Mouse (Mus musculus): ENCODE measurements around the gene Dock2. TPM values are rescaled to one million over a fixed set of nuclear protein-coding genes. Genes with fewer than 3 reads are reported as not detected.

Dock2 gene
- polyA plus RNA-seq, 1 experiment from 2014 or later, result 1.5 TPM

DNA sequence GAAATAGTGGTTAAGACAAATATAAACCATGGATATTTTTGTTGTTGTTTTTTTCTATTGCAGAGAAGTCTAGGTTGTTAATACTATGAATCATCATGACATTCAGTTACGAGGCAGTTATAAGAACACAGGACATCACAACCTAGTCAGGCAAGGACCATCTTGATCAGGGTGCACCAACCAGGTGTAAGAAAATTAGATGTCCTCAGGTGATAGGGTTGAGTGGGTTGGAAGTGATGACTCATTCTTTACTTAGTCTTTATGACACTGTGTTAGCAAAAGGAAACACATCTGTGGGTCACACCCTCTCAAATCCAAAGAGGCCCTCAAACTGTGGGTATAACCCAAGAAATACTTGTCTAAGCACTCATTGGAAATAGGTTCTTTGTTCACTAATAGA, 277.3 kb downstream of the Dock2 start:
- no peak for DNase-seq
- H3K4me2 ChIP-seq, result no peak overlapping the region
- H3K36me3 ChIP-seq (ENCODE audit: insufficient read depth), result no peaks in the 10 kb centered on the region
- ATAC-seq (ENCODE audit: insufficient read depth), result no peak
- TF ChIP-seq CTCF (IDR thresholded peaks at IDR 0.05; ENCODE audit: low read depth), result no peak
- WGBS, result 93% methylated on average over 1 of the region's 1 CpGs
- H3K27ac ChIP-seq (ENCODE audit: low read depth), result no peak overlapping the region
- no peak overlapping the region for H3K4me3 ChIP-seq (ENCODE audit: low read depth, low read length)
- no peaks in the 10 kb centered on the region for H3K27me3 ChIP-seq (ENCODE audit: insufficient read depth, low read length)
- H3K4me1 ChIP-seq (ENCODE audit: insufficient read depth), result no peaks in the 10 kb centered on the region
- H3K9me3 ChIP-seq (ENCODE audit: low read depth, low read length), result no peaks in the 10 kb centered on the region
- H3K9ac ChIP-seq, result no peak overlapping the region

DNA sequence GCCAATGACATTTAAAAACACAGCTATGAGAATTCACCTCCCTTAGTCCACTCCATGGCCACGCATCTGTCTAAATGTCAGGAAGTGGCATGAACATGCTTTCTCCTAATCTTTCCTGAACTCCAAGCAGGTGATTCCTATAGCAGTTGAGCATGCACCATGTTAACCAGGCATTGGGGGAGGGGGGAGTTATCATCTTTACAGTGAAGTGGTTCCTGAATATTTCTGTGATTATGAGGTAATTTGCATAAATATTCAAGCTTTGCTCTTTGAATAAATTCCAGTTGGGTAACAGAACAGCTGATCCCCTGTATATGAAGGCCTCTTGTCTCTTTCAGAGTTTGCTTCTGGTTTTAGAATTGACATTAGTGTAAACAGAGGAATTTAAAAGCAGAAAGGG, 284.0 kb downstream of the Dock2 start:
- TF ChIP-seq CTCF (IDR thresholded peaks at IDR 0.05; ENCODE audit: low read depth), result no peak
- ATAC-seq (ENCODE audit: insufficient read depth), result no peak
- Histone ChIP-seq H3K4me2 (no peak overlapping the region), H3K36me3 (ENCODE audit: insufficient read depth) (no peaks in the 10 kb centered on the region), H3K9ac (no peak overlapping the region), H3K4me3 (ENCODE audit: low read depth, low read length) (no peak overlapping the region), H3K27ac (ENCODE audit: low read depth) (no peak overlapping the region), H3K27me3 (ENCODE audit: insufficient read depth, low read length) (no peaks in the 10 kb centered on the region), H3K9me3 (ENCODE audit: low read depth, low read length) (no peaks in the 10 kb centered on the region), H3K4me1 (ENCODE audit: insufficient read depth) (no peaks in the 10 kb centered on the region)
- DNase-seq, result no peak
- 75% methylated on average over 1 of the region's 1 CpGs for WGBS

GRCm38 (mm10) chr11:34494682-34495081, 289.0 kb downstream of the Dock2 start:
- no peak for ATAC-seq (ENCODE audit: insufficient read depth)
- no peaks in the 10 kb centered on the region for H3K27me3 ChIP-seq (ENCODE audit: insufficient read depth, low read length)
- WGBS, result 72% methylated on average over 4 of the region's 4 CpGs

GRCm38 (mm10) chr11:34492986-34493385, 290.7 kb downstream of the Dock2 start:
- ATAC-seq (ENCODE audit: insufficient read depth) (no peak), DNase-seq (no peak)
- Histone ChIP-seq H3K4me2 (no peak overlapping the region), H3K4me1 (ENCODE audit: insufficient read depth) (no peaks in the 10 kb centered on the region), H3K4me3 (ENCODE audit: low read depth, low read length) (no peak overlapping the region), H3K36me3 (ENCODE audit: insufficient read depth) (no peaks in the 10 kb centered on the region), H3K27me3 (ENCODE audit: insufficient read depth, low read length) (no peaks in the 10 kb centered on the region), H3K9ac (no peak overlapping the region), H3K27ac (ENCODE audit: low read depth) (no peak overlapping the region), H3K9me3 (ENCODE audit: low read depth, low read length) (no peaks in the 10 kb centered on the region)
- WGBS, result 76% methylated on average over 3 of the region's 3 CpGs
- no peak for TF ChIP-seq CTCF (IDR thresholded peaks at IDR 0.05; ENCODE audit: low read depth)

More at GRCm38 (mm10) chr11:34494682-34495081, 289.0 kb downstream of the Dock2 start:
- Histone ChIP-seq H3K4me2 (no peak overlapping the region), H3K9me3 (ENCODE audit: low read depth, low read length) (no peaks in the 10 kb centered on the region), H3K36me3 (ENCODE audit: insufficient read depth) (no peaks in the 10 kb centered on the region), H3K27ac (ENCODE audit: low read depth) (no peak overlapping the region), H3K9ac (no peak overlapping the region), H3K4me3 (ENCODE audit: low read depth, low read length) (no peak overlapping the region), H3K4me1 (ENCODE audit: insufficient read depth) (no peaks in the 10 kb centered on the region)
- no peak for TF ChIP-seq CTCF (IDR thresholded peaks at IDR 0.05; ENCODE audit: low read depth)
- DNase-seq, result no peak

GRCm38 (mm10) chr11:34492223-34492622, 291.5 kb downstream of the Dock2 start:
- H3K27ac ChIP-seq (ENCODE audit: low read depth), result no peak overlapping the region
- no peak for ATAC-seq (ENCODE audit: insufficient read depth)
- H3K36me3 ChIP-seq (ENCODE audit: insufficient read depth), result no peaks in the 10 kb centered on the region
- TF ChIP-seq CTCF (IDR thresholded peaks at IDR 0.05; ENCODE audit: low read depth), result no peak
- no peak overlapping the region for H3K4me2 ChIP-seq
- WGBS, result 69% methylated on average over 2 of the region's 2 CpGs
- no peak for DNase-seq
- H3K27me3 ChIP-seq (ENCODE audit: insufficient read depth, low read length), result no peaks in the 10 kb centered on the region
- no peaks in the 10 kb centered on the region for H3K9me3 ChIP-seq (ENCODE audit: low read depth, low read length)
- no peak overlapping the region for H3K9ac ChIP-seq
- H3K4me3 ChIP-seq (ENCODE audit: low read depth, low read length), result no peak overlapping the region
- H3K4me1 ChIP-seq (ENCODE audit: insufficient read depth), result no peaks in the 10 kb centered on the region

- Histone ChIP-seq H3K27ac (ENCODE audit: low read depth) (no peak overlapping the region), H3K9ac (no peak overlapping the region), H3K4me2 (no peak overlapping the region), H3K4me1 (ENCODE audit: insufficient read depth) (no peaks in the 10 kb centered on the region), H3K9me3 (ENCODE audit: low read depth, low read length) (no peaks in the 10 kb centered on the region), H3K27me3 (ENCODE audit: insufficient read depth, low read length) (no peaks in the 10 kb centered on the region), H3K36me3 (ENCODE audit: insufficient read depth) (no peaks in the 10 kb centered on the region), H3K4me3 (ENCODE audit: low read depth, low read length) (no peak overlapping the region)
- WGBS, result 76% methylated on average over 6 of the region's 6 CpGs
- ATAC-seq (ENCODE audit: insufficient read depth), result no peak
- TF ChIP-seq CTCF (IDR thresholded peaks at IDR 0.05; ENCODE audit: low read depth), result no peak
- no peak for DNase-seq
These were observed 294.1 kb downstream of the Dock2 start for GRCm38 (mm10) chr11:34489548-34489947.

DNA sequence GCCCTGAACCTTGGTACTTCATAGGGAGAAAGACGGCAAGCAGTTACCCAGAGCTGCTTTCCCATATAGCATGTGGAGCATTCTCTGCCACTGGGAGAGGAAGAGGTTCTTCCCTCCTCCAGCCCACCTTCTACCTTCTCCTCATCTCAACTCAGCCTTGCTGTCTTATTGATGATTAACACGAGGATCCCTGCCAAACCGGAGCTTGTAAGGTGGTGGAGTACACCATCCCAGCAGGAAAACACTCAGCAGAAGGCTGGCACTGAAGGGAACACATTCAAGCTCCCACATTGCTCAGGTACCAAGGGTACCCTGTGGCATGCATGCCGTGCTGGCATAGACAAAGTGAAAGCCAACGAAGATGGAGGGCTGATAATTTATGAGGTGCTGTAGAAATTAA, 304.4 kb downstream of the Dock2 start:
- 66% methylated on average over 5 of the region's 5 CpGs for WGBS
- H3K9me3 ChIP-seq (ENCODE audit: low read depth, low read length), result no peaks in the 10 kb centered on the region
- no peaks in the 10 kb centered on the region for H3K4me1 ChIP-seq (ENCODE audit: insufficient read depth)
- no peaks in the 10 kb centered on the region for H3K36me3 ChIP-seq (ENCODE audit: insufficient read depth)
- no peak for DNase-seq
- H3K4me3 ChIP-seq (ENCODE audit: low read depth, low read length), result no peak overlapping the region
- no peak overlapping the region for H3K4me2 ChIP-seq
- H3K27ac ChIP-seq (ENCODE audit: low read depth), result no peak overlapping the region
- no peak for ATAC-seq (ENCODE audit: insufficient read depth)
- no peak overlapping the region for H3K9ac ChIP-seq
- TF ChIP-seq CTCF (IDR thresholded peaks at IDR 0.05; ENCODE audit: low read depth), result no peak
- H3K27me3 ChIP-seq (ENCODE audit: insufficient read depth, low read length), result no peaks in the 10 kb centered on the region

- no peaks in the 10 kb centered on the region for H3K4me1 ChIP-seq (ENCODE audit: insufficient read depth)
- WGBS, result 62% methylated on average over 2 of the region's 2 CpGs
- DNase-seq (peak; percentile 5), ATAC-seq (ENCODE audit: insufficient read depth) (no peak)
- H3K4me2 ChIP-seq, result no peak overlapping the region
- H3K27ac ChIP-seq (ENCODE audit: low read depth), result no peak overlapping the region
- H3K27me3 ChIP-seq (ENCODE audit: insufficient read depth, low read length), result no peaks in the 10 kb centered on the region
- no peaks in the 10 kb centered on the region for H3K36me3 ChIP-seq (ENCODE audit: insufficient read depth)
- no peaks in the 10 kb centered on the region for H3K9me3 ChIP-seq (ENCODE audit: low read depth, low read length)
- no peak for TF ChIP-seq CTCF (IDR thresholded peaks at IDR 0.05; ENCODE audit: low read depth)
- H3K9ac ChIP-seq, result no peak overlapping the region
- no peak overlapping the region for H3K4me3 ChIP-seq (ENCODE audit: low read depth, low read length)
These were observed 313.9 kb downstream of the Dock2 start for GRCm38 (mm10) chr11:34469792-34470191.
